Mouse (Mus musculus) kidney, embryonic 14.5 days (tissue): Measurements from ENCODE around the gene Wbp11. TPM values are rescaled to one million over a fixed set of nuclear protein-coding genes. Genes with fewer than 3 reads are reported as not detected.

ENCODE experiments used
- ATAC-seq: fragments of 200-750 bp; cut with Nextera tagmentation; 2 replicates; pipeline ENCODE4 v1.8.0; 2017; ENCODE audit warnings: moderate number of reproducible peaks, mild to moderate bottlenecking, moderate TSS enrichment, moderate library complexity; ENCODE audit not compliant: low FRiP score, low TSS enrichment
- H3K27ac ChIP-seq: fragments of 300-500 bp; sonication (generic); 2 replicates; pipeline ENCODE4 v1.5.1; 2014; ENCODE audit warnings: low read depth, mild to moderate bottlenecking, low read length, moderate library complexity, mixed read lengths
- H3K27me3 ChIP-seq: fragments of 300-500 bp; sonication (generic); 2 replicates; pipeline ENCODE4 v1.6.1; 2014; ENCODE audit warnings: mild to moderate bottlenecking, low read length; ENCODE audit not compliant: control insufficient read depth, insufficient read depth
- H3K36me3 ChIP-seq: fragments of 300-500 bp; sonication (generic); 2 replicates; pipeline ENCODE4 v1.6.1; 2014; ENCODE audit warnings: low read length, mixed read lengths; ENCODE audit not compliant: control insufficient read depth, insufficient read depth
- H3K4me1 ChIP-seq: fragments of 300-500 bp; sonication (generic); 2 replicates; pipeline ENCODE4 v1.6.1; 2014; ENCODE audit warnings: low read length, mixed read lengths; ENCODE audit not compliant: control insufficient read depth, insufficient read depth
- H3K4me2 ChIP-seq: fragments of 300-500 bp; sonication (generic); replicated peaks from 2 replicates; pipeline ENCODE4 v1.6.1; 2014; ENCODE audit warnings: low read depth, mild to moderate bottlenecking, low read length
- H3K4me3 ChIP-seq: fragments of 300-500 bp; sonication (generic); 2 replicates; pipeline ENCODE4 v1.5.1; 2014; ENCODE audit warnings: mild to moderate bottlenecking, low read length
- H3K9ac ChIP-seq: fragments of 300-500 bp; sonication (generic); 2 replicates; pipeline ENCODE4 v1.6.1; 2014; ENCODE audit warnings: low read depth, mild to moderate bottlenecking, low read length, moderate library complexity
- H3K9me3 ChIP-seq: fragments of 300-500 bp; sonication (generic); 2 replicates; pipeline ENCODE4 v1.6.1; 2016; ENCODE audit warnings: low read length; ENCODE audit not compliant: control insufficient read depth
- WGBS: fragments of 180-500 bp; shearing (Covaris S2); extraction: QIAGEN DNeasy Blood & Tissue Kit; methylation state at CpG from one replicate; pipeline ENCODE4 v1.1.7; 2014; 5-methylcytosine and 5-hydroxymethylcytosine counted together
- polyA plus RNA-seq: library from polyadenylated mRNA; unstranded; fragments of >200 nt; fragmentation: Nextera tagmentation; extraction: Ambion mirVana; gene quantifications from 2 replicates; pipeline ENCODE4 v1.2.1, GENCODE M21; 2014

Gene Wbp11
- polyA plus RNA-seq, 1 experiment from 2014 or later: 136 TPM

DNA sequence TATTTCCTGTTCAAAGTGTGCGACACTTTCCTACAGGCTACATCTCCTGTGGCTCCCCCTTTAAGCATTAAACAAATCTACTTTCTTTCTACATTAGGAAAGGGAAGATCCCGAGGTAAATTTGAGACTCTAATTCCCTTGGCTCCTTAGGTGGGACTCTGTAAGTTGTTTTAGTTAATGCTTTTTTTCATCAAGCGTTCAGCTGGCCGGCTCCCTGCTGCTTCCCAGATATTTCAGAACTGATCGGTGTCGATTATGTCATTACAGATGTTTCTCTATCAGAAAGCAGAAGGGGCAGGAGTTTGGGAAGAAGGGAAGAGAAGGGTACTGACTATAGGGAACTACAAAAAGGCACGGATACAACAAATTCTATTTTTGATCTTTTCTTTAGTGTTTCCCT lies 917 bp downstream of the Wbp11 start:
- Histone ChIP-seq H3K27me3 (no peaks in the 10 kb centered on the region), H3K36me3 (peaks cover 33% of the 10 kb centered on the region), H3K9ac (peak overlapping the region; percentile 99), H3K4me3 (peak overlapping the region; percentile 100), H3K4me2 (peak overlapping the region; percentile 63), H3K9me3 (no peaks in the 10 kb centered on the region), H3K27ac (no peak overlapping the region), H3K4me1 (0 out of 2 replicates have a peak, but pooled peaks cover 3% of the 10 kb centered on the region)
- no peak for ATAC-seq
- WGBS: 13% methylated on average over 7 of the region's 7 CpGs

DNA sequence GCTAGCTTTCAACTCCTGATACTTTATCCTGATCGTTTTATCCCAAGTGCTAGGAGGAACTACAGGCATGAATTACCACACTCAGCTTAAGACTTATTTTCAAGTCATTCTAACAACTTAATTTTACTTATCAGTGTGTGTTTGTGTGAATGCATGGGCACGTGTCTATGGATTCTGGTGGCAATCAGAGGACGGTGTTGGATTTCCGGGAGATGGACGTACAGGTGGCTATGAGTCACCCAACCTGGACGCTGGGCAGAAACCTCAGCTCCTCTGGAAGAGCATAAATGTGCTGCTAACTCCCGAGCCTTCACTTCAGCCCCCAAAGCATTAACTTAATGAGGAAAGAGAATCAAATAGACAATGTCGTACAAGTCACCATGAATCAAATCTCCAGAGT lies 3.0 kb downstream of the Wbp11 start:
- Histone ChIP-seq H3K9ac (no peak overlapping the region), H3K36me3 (peaks cover 54% of the 10 kb centered on the region), H3K27ac (no peak overlapping the region), H3K9me3 (no peaks in the 10 kb centered on the region), H3K4me1 (0 out of 2 replicates have a peak, but pooled peaks cover 3% of the 10 kb centered on the region), H3K27me3 (no peaks in the 10 kb centered on the region), H3K4me2 (no peak overlapping the region), H3K4me3 (no peak overlapping the region)
- ATAC-seq: no peak
- 92% methylated on average over 8 of the region's 8 CpGs for WGBS

DNA sequence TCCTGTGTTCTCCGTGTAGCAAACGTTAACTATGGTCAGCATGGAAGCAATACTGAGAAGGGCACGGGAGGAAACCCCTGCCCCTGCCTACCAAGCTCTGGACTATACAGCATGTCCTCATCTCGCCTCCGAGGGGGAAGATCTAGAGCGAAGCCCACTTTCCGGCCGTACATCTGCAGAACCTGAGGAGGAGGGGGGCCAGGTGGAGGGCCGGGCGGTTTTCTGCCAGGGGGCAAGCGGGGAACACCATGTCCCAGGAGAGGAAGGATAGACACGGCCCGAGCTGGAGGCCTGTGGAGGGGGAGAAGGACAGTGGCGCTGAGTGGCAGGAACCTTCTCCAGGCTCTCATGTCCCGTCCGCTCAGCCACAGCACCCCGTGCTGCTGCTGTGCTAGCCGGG lies 6.9 kb downstream of the Wbp11 start:
- Histone ChIP-seq H3K9ac (no peak overlapping the region), H3K4me1 (no peaks in the 10 kb centered on the region), H3K4me3 (no peak overlapping the region), H3K27ac (no peak overlapping the region), H3K4me2 (no peak overlapping the region), H3K9me3 (no peaks in the 10 kb centered on the region), H3K27me3 (no peaks in the 10 kb centered on the region), H3K36me3 (peaks cover 93% of the 10 kb centered on the region)
- 94% methylated on average over 17 of the region's 18 CpGs for WGBS
- ATAC-seq: no peak

DNA sequence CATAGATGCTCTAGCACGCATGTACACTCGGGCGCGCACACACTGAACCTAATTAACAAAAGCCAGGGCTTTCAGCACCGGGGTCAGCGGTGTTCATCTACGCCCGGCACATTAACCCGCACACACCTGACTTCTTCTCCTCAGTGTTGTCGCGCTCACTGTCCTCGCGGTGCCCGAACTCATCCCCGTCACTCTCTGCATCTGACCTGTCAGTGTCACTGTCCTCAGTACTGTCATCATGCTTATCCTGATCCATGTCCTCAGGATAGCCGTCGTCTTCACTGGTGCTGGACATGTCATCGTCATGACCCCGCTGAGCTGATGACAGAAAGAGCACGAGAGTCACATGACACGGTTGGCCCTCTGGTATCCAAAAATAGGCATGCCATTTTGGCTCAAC lies 7.7 kb downstream of the Wbp11 start:
- Histone ChIP-seq H3K4me3 (no peak overlapping the region), H3K27ac (no peak overlapping the region), H3K9ac (no peak overlapping the region), H3K4me1 (no peaks in the 10 kb centered on the region), H3K4me2 (no peak overlapping the region), H3K36me3 (peaks cover 95% of the 10 kb centered on the region), H3K9me3 (no peaks in the 10 kb centered on the region), H3K27me3 (no peaks in the 10 kb centered on the region)
- 98% methylated on average over 21 of the region's 21 CpGs for WGBS
- no peak for ATAC-seq

DNA sequence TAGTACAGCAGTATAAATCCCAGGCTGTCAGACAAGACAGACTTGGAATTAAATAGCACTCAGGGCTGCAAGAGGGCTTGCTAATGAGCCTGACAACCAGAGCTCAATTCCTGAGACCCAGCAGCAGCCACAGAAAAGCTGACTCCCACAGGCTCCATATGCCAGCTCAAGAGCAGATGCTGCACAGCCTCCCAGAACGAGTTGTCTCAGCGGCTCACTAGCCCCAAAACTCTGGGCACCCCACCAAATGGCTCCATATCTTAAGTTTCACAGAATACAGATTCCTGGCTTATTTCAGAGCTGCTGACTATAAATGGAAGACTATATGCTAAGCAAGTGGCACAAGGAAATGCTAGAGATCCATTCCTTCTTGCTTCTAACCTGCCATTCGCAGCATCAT lies 10.5 kb downstream of the Wbp11 start:
- Histone ChIP-seq H3K36me3 (peaks cover 94% of the 10 kb centered on the region), H3K4me2 (no peak overlapping the region), H3K4me1 (no peaks in the 10 kb centered on the region), H3K4me3 (no peak overlapping the region), H3K27ac (no peak overlapping the region), H3K9me3 (no peaks in the 10 kb centered on the region), H3K27me3 (no peaks in the 10 kb centered on the region), H3K9ac (no peak overlapping the region)
- 93% methylated on average over 3 of the region's 3 CpGs for WGBS
- no peak for ATAC-seq

DNA sequence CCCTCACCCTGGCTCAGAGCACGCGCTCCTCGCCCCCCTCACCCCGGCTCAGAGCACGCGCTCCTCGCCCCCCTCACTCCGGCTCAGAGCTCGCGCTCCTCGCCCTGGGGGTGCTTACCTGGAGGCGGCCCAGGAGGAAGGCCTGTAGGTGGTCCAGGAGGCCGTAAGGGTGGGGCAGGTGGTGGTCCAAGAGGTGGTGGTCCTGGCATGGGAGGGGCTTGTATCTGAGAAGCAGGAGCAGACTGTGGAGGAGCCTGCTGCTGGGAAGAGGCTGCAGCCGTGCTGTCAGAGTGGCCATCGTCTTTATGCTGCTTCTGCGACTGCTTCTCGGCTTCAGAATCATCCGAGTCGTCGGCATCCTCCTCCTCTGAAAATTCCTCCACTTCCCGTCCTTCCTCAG lies 11.2 kb downstream of the Wbp11 start:
- WGBS: 91% methylated on average over 21 of the region's 21 CpGs

DNA sequence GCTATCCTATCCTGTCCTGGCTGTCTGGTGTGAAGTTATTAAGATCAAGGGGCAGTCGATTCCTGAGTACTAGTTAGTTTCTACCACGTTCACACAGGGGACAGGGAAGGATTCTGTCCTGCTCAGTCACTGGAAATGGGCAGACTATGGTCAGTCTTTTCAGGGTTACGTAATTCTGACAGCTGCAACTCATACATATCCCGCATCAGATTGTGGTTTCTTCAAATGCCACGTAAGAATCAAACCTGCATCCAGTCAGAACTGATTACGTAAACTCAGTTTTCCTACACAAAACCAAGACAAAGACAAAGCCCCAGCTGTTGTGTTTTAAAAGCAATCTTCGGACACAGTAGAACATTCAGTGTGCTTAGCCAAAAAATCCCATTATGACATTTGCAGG lies 12.7 kb downstream of the Wbp11 start:
- no peaks in the 10 kb centered on the region for H3K9me3 ChIP-seq
- no peak overlapping the region for H3K9ac ChIP-seq
- no peaks in the 10 kb centered on the region for H3K27me3 ChIP-seq
- no peak overlapping the region for H3K4me3 ChIP-seq
- H3K4me2 ChIP-seq: no peak overlapping the region
- peaks cover 79% of the 10 kb centered on the region for H3K36me3 ChIP-seq
- no peaks in the 10 kb centered on the region for H3K4me1 ChIP-seq
- no peak overlapping the region for H3K27ac ChIP-seq
- ATAC-seq: no peak
- WGBS: 98% methylated on average over 7 of the region's 7 CpGs

More for the DNA sequence above, 11.2 kb downstream of the Wbp11 start:
- Histone ChIP-seq H3K4me2 (no peak overlapping the region), H3K4me1 (no peaks in the 10 kb centered on the region), H3K36me3 (peaks cover 94% of the 10 kb centered on the region), H3K9me3 (no peaks in the 10 kb centered on the region), H3K27me3 (no peaks in the 10 kb centered on the region), H3K9ac (no peak overlapping the region), H3K27ac (no peak overlapping the region), H3K4me3 (no peak overlapping the region)
- ATAC-seq: no peak

DNA sequence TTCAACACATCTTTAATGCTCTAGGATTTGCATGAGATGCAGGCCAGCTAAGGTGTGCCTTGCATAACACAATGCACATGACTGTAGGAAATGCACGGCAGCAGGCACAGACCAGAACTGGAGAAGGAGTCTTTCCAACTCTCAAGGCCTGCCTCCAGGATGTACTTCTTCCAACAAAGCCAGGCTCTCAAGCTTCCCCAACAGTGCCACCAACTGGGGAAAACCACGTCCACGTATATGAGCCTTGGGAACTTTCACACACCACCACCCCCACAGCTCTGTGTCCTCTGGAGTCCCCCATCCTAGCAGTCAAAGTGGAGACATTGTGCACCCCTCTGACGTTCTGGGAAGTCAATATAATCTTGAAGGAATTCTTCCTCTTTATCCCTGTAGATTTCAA lies 14.9 kb downstream of the Wbp11 start:
- peaks cover 57% of the 10 kb centered on the region for H3K36me3 ChIP-seq
- no peak for ATAC-seq
- no peak overlapping the region for H3K4me3 ChIP-seq
- H3K9ac ChIP-seq: no peak overlapping the region
- whole genome bisulfite sequencing: 45% methylated on average over 4 of the region's 4 CpGs
- H3K4me1 ChIP-seq: peaks cover 7% of the 10 kb centered on the region; the same call in 1 of the 2 replicates
- H3K27ac ChIP-seq: no peak overlapping the region
- H3K27me3 ChIP-seq: no peaks in the 10 kb centered on the region
- H3K4me2 ChIP-seq: no peak overlapping the region
- no peaks in the 10 kb centered on the region for H3K9me3 ChIP-seq

DNA sequence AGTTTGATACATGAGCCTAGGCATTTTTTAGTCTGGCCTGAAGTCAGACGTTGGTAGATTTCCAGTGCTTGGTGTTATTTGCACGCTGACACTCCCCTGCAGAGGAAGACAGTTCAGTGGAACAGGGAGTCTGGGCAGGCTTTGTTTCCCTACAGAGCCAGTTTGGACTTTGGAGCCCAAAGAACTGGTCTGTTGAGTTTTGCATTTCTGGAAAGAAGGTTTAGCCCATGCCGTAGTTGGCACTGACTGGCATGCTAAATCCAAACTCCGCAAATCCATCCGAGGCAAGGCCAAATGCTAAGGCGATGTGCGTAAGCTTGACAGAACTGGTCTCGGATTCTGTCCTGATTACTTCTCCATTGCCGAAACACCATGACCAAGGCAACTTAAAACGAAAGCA lies 16.8 kb downstream of the Wbp11 start:
- no peak for ATAC-seq
- WGBS: 86% methylated on average over 10 of the region's 10 CpGs

More for the DNA sequence above, 16.8 kb downstream of the Wbp11 start:
- H3K4me1 ChIP-seq: peaks cover 7% of the 10 kb centered on the region; the same call in 1 of the 2 replicates
- H3K27me3 ChIP-seq: no peaks in the 10 kb centered on the region
- no peak overlapping the region for H3K27ac ChIP-seq
- H3K4me2 ChIP-seq: no peak overlapping the region
- peaks cover 38% of the 10 kb centered on the region for H3K36me3 ChIP-seq
- H3K9ac ChIP-seq: no peak overlapping the region
- H3K9me3 ChIP-seq: no peaks in the 10 kb centered on the region
- H3K4me3 ChIP-seq: no peak overlapping the region
